Mouse (Mus musculus) CH12.LX (cell line): Measurements from ENCODE around the gene Sgsm1. TPM values are rescaled to one million over a fixed set of nuclear protein-coding genes. Genes with fewer than 3 reads are reported as not detected.

Source experiments
- DNase-seq: peaks from one replicate; pipeline ENCODE4 v3.0.0-alpha.2; 2013; ENCODE audit errors: extremely low read depth
- H3K27ac ChIP-seq: 2 replicates; pipeline ENCODE4 v1.5.1; 2012; ENCODE audit warnings: low read depth, mild to moderate bottlenecking, control low read depth, moderate library complexity; ENCODE audit not compliant: insufficient read depth
- H3K27me3 ChIP-seq: replicated peaks from 2 replicates; pipeline ENCODE3; 2012; ENCODE audit warnings: inconsistent platforms
- H3K36me3 ChIP-seq, 2 experiments: replicated peaks in 1 of 2; 2 replicates each; pipeline versions ENCODE3 to v1.6.1; 2012; ENCODE audit warnings: inconsistent platforms in 1 of 2, low read length in 1 of 2, mild to moderate bottlenecking in 1 of 2, mixed read lengths in 1 of 2, moderate library complexity in 1 of 2; ENCODE audit not compliant: control insufficient read depth in 1 of 2, insufficient read depth in 1 of 2
- H3K4me1 ChIP-seq, 2 experiments: 2 replicates each; pipeline ENCODE4 v1.6.1; 2012; ENCODE audit warnings: inconsistent platforms in 1 of 2, moderate library complexity in 1 of 2; ENCODE audit not compliant: insufficient read depth in 2 of 2, control insufficient read depth in 1 of 2
- H3K4me2 ChIP-seq: 2 replicates; pipeline ENCODE4 v1.6.1; 2012; ENCODE audit warnings: low read depth, mild to moderate bottlenecking, control low read depth; ENCODE audit not compliant: poor library complexity, insufficient read depth, severe bottlenecking
- H3K4me3 ChIP-seq, 3 experiments: fragments of 150-350 bp in 1 of 3; sonication (generic) in 1 of 3; replicated peaks in 1 of 3; 2 replicates each; pipeline versions ENCODE3 to v1.5.1; 2011 to 2012; ENCODE audit warnings: low read depth in 2 of 3, low read length in 2 of 3, mild to moderate bottlenecking in 2 of 3, moderate library complexity in 2 of 3, control low read depth in 1 of 3, improper control_type of control experiment in 1 of 3, inconsistent platforms in 1 of 3, mixed read lengths in 1 of 3; ENCODE audit not compliant: poor library complexity in 1 of 3
- H3K79me2 ChIP-seq: replicated peaks from 2 replicates; pipeline ENCODE4 v1.6.1; 2012; ENCODE audit warnings: mild to moderate bottlenecking, moderate library complexity; ENCODE audit not compliant: control insufficient read depth, poor library complexity, insufficient read depth, severe bottlenecking; ENCODE audit errors: extremely low read depth
- H3K9ac ChIP-seq: 2 replicates; pipeline ENCODE4 v1.6.1; 2012; ENCODE audit warnings: low read depth, mild to moderate bottlenecking, control low read depth, moderate library complexity; ENCODE audit not compliant: insufficient read depth
- H3K9me3 ChIP-seq: replicated peaks from 2 replicates; pipeline ENCODE3; 2012; ENCODE audit warnings: low read length, inconsistent platforms, mixed read lengths
- CHD2 ChIP-seq: IDR thresholded peaks from 2 replicates; pipeline ENCODE4 v1.6.1; 2011; ENCODE audit warnings: low read length, improper control_type of control experiment
- IRF4 ChIP-seq: IDR thresholded peaks from 2 replicates; pipeline ENCODE4 v1.6.1; 2014; ENCODE audit warnings: low read depth, mild to moderate bottlenecking, inconsistent platforms, low read length, improper control_type of control experiment
- KAT2A ChIP-seq: IDR thresholded peaks from 2 replicates; pipeline ENCODE4 v1.6.1; 2012; ENCODE audit warnings: low read length, improper control_type of control experiment, inconsistent platforms; ENCODE audit not compliant: insufficient replicate concordance
- NRF1 ChIP-seq: IDR thresholded peaks from 2 replicates; pipeline ENCODE4 v1.6.1; 2014; ENCODE audit warnings: low read depth, mild to moderate bottlenecking, inconsistent platforms, low read length, improper control_type of control experiment, moderate library complexity
- SIN3A ChIP-seq: IDR thresholded peaks from 2 replicates; pipeline ENCODE4 v1.6.1; 2012; ENCODE audit warnings: low read length, improper control_type of control experiment, inconsistent platforms
- TBP ChIP-seq: conservative IDR thresholded peaks from 2 replicates; pipeline ENCODE4 v1.6.1; 2011; ENCODE audit warnings: low read depth, low read length, improper control_type of control experiment
- TCF12 ChIP-seq: IDR thresholded peaks from 2 replicates; pipeline ENCODE4 v1.6.1; 2014; ENCODE audit warnings: low read depth, mild to moderate bottlenecking, inconsistent platforms, low read length, improper control_type of control experiment
- USF2 ChIP-seq: conservative IDR thresholded peaks from 2 replicates; pipeline ENCODE4 v1.6.1; 2011; ENCODE audit warnings: low read depth, low read length, improper control_type of control experiment
- ZC3H11A ChIP-seq: IDR thresholded peaks from 2 replicates; pipeline ENCODE4 v1.6.1; 2012; ENCODE audit warnings: low read depth, mild to moderate bottlenecking, inconsistent platforms, low read length, improper control_type of control experiment
- ZKSCAN1 ChIP-seq: IDR thresholded peaks from 2 replicates; pipeline ENCODE4 v1.6.1; 2012; ENCODE audit warnings: low read depth, inconsistent platforms, low read length, improper control_type of control experiment, borderline replicate concordance
- ZMIZ1 ChIP-seq: IDR thresholded peaks from 2 replicates; pipeline ENCODE4 v1.6.1; 2012; ENCODE audit warnings: low read depth, mild to moderate bottlenecking, inconsistent platforms, low read length, improper control_type of control experiment
- ZNF384 ChIP-seq: IDR thresholded peaks from 2 replicates; pipeline ENCODE4 v1.6.1; 2012; ENCODE audit warnings: low read depth, low read length, improper control_type of control experiment, inconsistent platforms
- dilution Hi-C: fragments of 300-500 bp; cut with MboI; formaldehyde crosslinking; loops from 2 replicates; pipeline ENCODE4 v1.14.3; 2020; ENCODE audit warnings: low sequenced_read_pairs; ENCODE audit not compliant: extremely low pct_unique_long_range_greater_than_20kb, extremely low pct_ligation_motif_present
- in situ Hi-C: fragments of 300-500 bp; cut with MboI; formaldehyde crosslinking; loops from 3 replicates; pipeline ENCODE4 v1.14.3; 2019; ENCODE audit warnings: low sequenced_read_pairs, low pct_ligation_motif_present, low pct_unique_long_range_greater_than_20kb, mixed read lengths
- polyA plus RNA-seq: library from polyadenylated mRNA; unstranded; fragments of >175 nt; gene quantifications from 2 replicates; pipeline ENCODE4 v1.2.1, GENCODE M21; 2012; ENCODE audit warnings: low read depth; ENCODE audit not compliant: insufficient read length
- total RNA-seq, 2 experiments: library from RNA; depleted of rRNA; stranded (reverse); fragments of 300-350 nt in 1 of 2; fragments of >200 nt in 1 of 2; gene quantifications; 2 replicates each; pipeline ENCODE4 v1.2.3; 2012 to 2014

Gene Sgsm1
- total and polyA plus RNA-seq, 3 experiments: 0.08 TPM; not detected in 2

- H3K9ac ChIP-seq: no peak overlapping the region
- H3K9me3 ChIP-seq: peaks cover 5% of the 10 kb centered on the region
- no peak overlapping the region for H3K27ac ChIP-seq
- H3K27me3 ChIP-seq: peaks cover 88% of the 10 kb centered on the region
- H3K4me2 ChIP-seq: no peak overlapping the region
- no peak overlapping the region for H3K4me3 ChIP-seq
- dilution Hi-C loops (loop anchor here (25.0 kb wide), 1 partner anchor 112 kb away; the partner anchor contains the start of gene Crybb3), in situ Hi-C loops (no loop called here)
- no peak for DNase-seq
- H3K4me1 ChIP-seq: no peaks in the 10 kb centered on the region
- H3K36me3 ChIP-seq: no peaks in the 10 kb centered on the region
- no peaks in the 10 kb centered on the region for H3K79me2 ChIP-seq
- no peak for TF ChIP-seq ZMIZ1
These were observed 111.3 kb downstream of the Sgsm1 start for GRCm38 (mm10) chr5:113199126-113199771.

GRCm38 (mm10) chr5:113196916-113197794 lies 113.4 kb downstream of the Sgsm1 start:
- Histone ChIP-seq H3K36me3 (no peaks in the 10 kb centered on the region), H3K27ac (no peak overlapping the region), H3K79me2 (no peaks in the 10 kb centered on the region), H3K4me2 (no peak overlapping the region), H3K27me3 (peaks cover 91% of the 10 kb centered on the region), H3K9ac (no peak overlapping the region), H3K4me1 (no peaks in the 10 kb centered on the region), H3K9me3 (no peaks in the 10 kb centered on the region), H3K4me3 (no peak overlapping the region)
- dilution Hi-C loops (loop anchor here (25.0 kb wide), 1 partner anchor 110 kb away; the partner anchor contains the start of gene Crybb3), in situ Hi-C loops (no loop called here)
- no peak for DNase-seq
- TF ChIP-seq NRF1 (no peak), ZKSCAN1 (no peak), IRF4 (no peak), TBP (no peak), TCF12 (no peak), CHD2 (no peak), ZMIZ1 (no peak)

GRCm38 (mm10) chr5:113195907-113196306 lies 114.7 kb downstream of the Sgsm1 start:
- Histone ChIP-seq H3K4me3 (no peak overlapping the region), H3K9me3 (no peaks in the 10 kb centered on the region), H3K36me3 (no peaks in the 10 kb centered on the region), H3K79me2 (no peaks in the 10 kb centered on the region), H3K27me3 (peaks cover 81% of the 10 kb centered on the region), H3K27ac (no peak overlapping the region), H3K4me1 (no peaks in the 10 kb centered on the region), H3K9ac (no peak overlapping the region), H3K4me2 (no peak overlapping the region)
- no peak for DNase-seq
- in situ Hi-C loops: no loop called here
- TF ChIP-seq TBP: no peak
- TF ChIP-seq ZNF384: no peak
- TF ChIP-seq SIN3A: no peak
- no peak for TF ChIP-seq USF2
- no peak for TF ChIP-seq ZKSCAN1
- no peak for TF ChIP-seq ZC3H11A
- TF ChIP-seq ZMIZ1: no peak
- TF ChIP-seq IRF4: no peak
- TF ChIP-seq KAT2A: no peak
- dilution Hi-C loops: loop anchor here (25.0 kb wide), 1 partner anchor 109 kb away; the partner anchor contains the start of gene Crybb3
